Mouse (Mus musculus) hindbrain, embryonic 10.5 days (tissue): ENCODE measurements around the gene Efhd2. TPM values are rescaled to one million over a fixed set of nuclear protein-coding genes. Genes with fewer than 3 reads are reported as not detected.

ENCODE experiments used
- DNase-seq: peaks from one replicate; pipeline ENCODE4 v3.0.0-alpha.2; 2017; ENCODE audit warnings: low spot score
- H3K27ac ChIP-seq: fragments of 300-500 bp; sonication (generic); 2 replicates; pipeline ENCODE4 v1.5.1; 2016; ENCODE audit warnings: mild to moderate bottlenecking, moderate library complexity
- H3K27me3 ChIP-seq: fragments of 300-500 bp; sonication (generic); 2 replicates; pipeline ENCODE4 v1.6.1; 2016; ENCODE audit warnings: mild to moderate bottlenecking; ENCODE audit not compliant: poor library complexity, insufficient read depth, severe bottlenecking
- H3K36me3 ChIP-seq: fragments of 300-500 bp; sonication (generic); 2 replicates; pipeline ENCODE4 v1.6.1; 2016; ENCODE audit warnings: mild to moderate bottlenecking, moderate library complexity
- H3K4me1 ChIP-seq: fragments of 300-500 bp; sonication (generic); replicated peaks from 2 replicates; pipeline ENCODE4 v1.6.1; 2016; ENCODE audit warnings: mild to moderate bottlenecking
- H3K4me3 ChIP-seq: fragments of 300-500 bp; sonication (generic); 2 replicates; pipeline ENCODE4 v1.5.1; 2016; ENCODE audit warnings: mild to moderate bottlenecking, moderate library complexity
- H3K9me3 ChIP-seq: fragments of 300-500 bp; sonication (generic); 2 replicates; pipeline ENCODE4 v1.6.1; 2016; ENCODE audit warnings: mild to moderate bottlenecking, moderate library complexity
- WGBS: fragments of 180-500 bp; shearing (Covaris S2); methylation state at CpG from one replicate; pipeline ENCODE4 v1.1.7; 2016; 5-methylcytosine and 5-hydroxymethylcytosine counted together
- polyA plus RNA-seq: library from polyadenylated mRNA; unstranded; fragments of >200 nt; fragmentation: Nextera tagmentation; extraction: Ambion mirVana; gene quantifications from 2 replicates; pipeline ENCODE4 v1.2.1, GENCODE M21; 2016

The Efhd2 gene
- polyA plus RNA-seq, 1 experiment from 2014 or later, result 61.3 TPM

- WGBS, result 53% methylated on average over 3 of the region's 3 CpGs
- Histone ChIP-seq H3K9me3 (no peaks in the 10 kb centered on the region), H3K27me3 (no peaks in the 10 kb centered on the region), H3K4me1 (peaks cover 74% of the 10 kb centered on the region), H3K4me3 (no peak overlapping the region), H3K36me3 (no peaks in the 10 kb centered on the region), H3K27ac (peak overlapping the region; percentile 90)
- no peak for DNase-seq
Observed at GRCm38 (mm10) chr4:141897838-141898237, 23.1 kb upstream of the Efhd2 start.

- 85% methylated on average over 6 of the region's 6 CpGs for WGBS
- DNase-seq, result no peak
- Histone ChIP-seq H3K36me3 (no peaks in the 10 kb centered on the region), H3K9me3 (no peaks in the 10 kb centered on the region), H3K4me1 (peaks cover 68% of the 10 kb centered on the region), H3K4me3 (no peak overlapping the region), H3K27ac (peak overlapping the region; percentile 90), H3K27me3 (no peaks in the 10 kb centered on the region)
Observed at GRCm38 (mm10) chr4:141897225-141897624, 22.5 kb upstream of the Efhd2 start.

GRCm38 (mm10) chr4:141895772-141896171 lies 21.1 kb upstream of the Efhd2 start:
- H3K9me3 ChIP-seq, result no peaks in the 10 kb centered on the region
- no peak for DNase-seq
- no peaks in the 10 kb centered on the region for H3K36me3 ChIP-seq
- H3K27me3 ChIP-seq, result no peaks in the 10 kb centered on the region
- H3K4me1 ChIP-seq, result peaks cover 54% of the 10 kb centered on the region
- H3K27ac ChIP-seq, result peak overlapping the region; percentile 56; the same call in 1 of the 2 replicates
- no peak overlapping the region for H3K4me3 ChIP-seq
- 85% methylated on average over 12 of the region's 12 CpGs for WGBS

- Histone ChIP-seq H3K9me3 (no peaks in the 10 kb centered on the region), H3K4me3 (no peak overlapping the region), H3K4me1 (peaks cover 29% of the 10 kb centered on the region), H3K27ac (no peak overlapping the region), H3K27me3 (no peaks in the 10 kb centered on the region), H3K36me3 (no peaks in the 10 kb centered on the region)
- no peak for DNase-seq
- 89% methylated on average over 8 of the region's 8 CpGs for WGBS
Observed at GRCm38 (mm10) chr4:141893157-141893784, 18.6 kb upstream of the Efhd2 start.

- Histone ChIP-seq H3K9me3 (no peaks in the 10 kb centered on the region), H3K27me3 (no peaks in the 10 kb centered on the region), H3K4me1 (peaks cover 19% of the 10 kb centered on the region), H3K4me3 (no peak overlapping the region), H3K36me3 (no peaks in the 10 kb centered on the region), H3K27ac (peak overlapping the region; percentile 9; the same call in 1 of the 2 replicates)
- 42% methylated on average over 6 of the region's 6 CpGs for WGBS
- DNase-seq, result no peak
Observed at GRCm38 (mm10) chr4:141886385-141886968, 11.8 kb upstream of the Efhd2 start.

- Histone ChIP-seq H3K4me1 (peaks cover 19% of the 10 kb centered on the region), H3K4me3 (no peak overlapping the region), H3K27me3 (no peaks in the 10 kb centered on the region), H3K27ac (no peak overlapping the region), H3K36me3 (no peaks in the 10 kb centered on the region), H3K9me3 (no peaks in the 10 kb centered on the region)
- DNase-seq, result no peak
- WGBS, result 81% methylated on average over 9 of the region's 9 CpGs
Observed at GRCm38 (mm10) chr4:141885451-141885850, 10.7 kb upstream of the Efhd2 start.

GRCm38 (mm10) chr4:141882858-141883257 lies 8.1 kb upstream of the Efhd2 start:
- 87% methylated on average over 7 of the region's 7 CpGs for WGBS
- H3K9me3 ChIP-seq, result no peaks in the 10 kb centered on the region
- H3K4me3 ChIP-seq, result no peak overlapping the region
- no peaks in the 10 kb centered on the region for H3K27me3 ChIP-seq
- no peak for DNase-seq
- peaks cover 19% of the 10 kb centered on the region for H3K4me1 ChIP-seq
- no peaks in the 10 kb centered on the region for H3K36me3 ChIP-seq
- H3K27ac ChIP-seq, result no peak overlapping the region

- no peak for DNase-seq
- no peak overlapping the region for H3K27ac ChIP-seq
- H3K9me3 ChIP-seq, result no peaks in the 10 kb centered on the region
- no peaks in the 10 kb centered on the region for H3K27me3 ChIP-seq
- H3K4me3 ChIP-seq, result no peak overlapping the region
- H3K36me3 ChIP-seq, result no peaks in the 10 kb centered on the region
- H3K4me1 ChIP-seq, result peaks cover 16% of the 10 kb centered on the region
- 79% methylated on average over 5 of the region's 5 CpGs for WGBS
Observed at GRCm38 (mm10) chr4:141881950-141882349, 7.2 kb upstream of the Efhd2 start.

- Histone ChIP-seq H3K36me3 (no peaks in the 10 kb centered on the region), H3K9me3 (no peaks in the 10 kb centered on the region), H3K4me1 (peaks cover 11% of the 10 kb centered on the region), H3K27me3 (peaks cover 2% of the 10 kb centered on the region; the same call in 1 of the 2 replicates), H3K27ac (no peak overlapping the region), H3K4me3 (no peak overlapping the region)
- 66% methylated on average over 10 of the region's 10 CpGs for WGBS
- DNase-seq, result no peak
Observed at GRCm38 (mm10) chr4:141881289-141881914, 6.7 kb upstream of the Efhd2 start.

- Histone ChIP-seq H3K27ac (no peak overlapping the region), H3K4me1 (peaks cover 14% of the 10 kb centered on the region), H3K27me3 (peaks cover 12% of the 10 kb centered on the region; the same call in 1 of the 2 replicates), H3K36me3 (no peaks in the 10 kb centered on the region), H3K4me3 (no peak overlapping the region), H3K9me3 (no peaks in the 10 kb centered on the region)
- WGBS, result 71% methylated on average over 9 of the region's 9 CpGs
- no peak for DNase-seq
Observed at GRCm38 (mm10) chr4:141879875-141880274, 5.2 kb upstream of the Efhd2 start.

GRCm38 (mm10) chr4:141879074-141879473 lies 4.4 kb upstream of the Efhd2 start:
- WGBS, result 84% methylated on average over 4 of the region's 4 CpGs
- no peak for DNase-seq
- no peaks in the 10 kb centered on the region for H3K36me3 ChIP-seq
- no peak overlapping the region for H3K4me3 ChIP-seq
- no peaks in the 10 kb centered on the region for H3K9me3 ChIP-seq
- H3K27ac ChIP-seq, result no peak overlapping the region
- H3K27me3 ChIP-seq, result peaks cover 12% of the 10 kb centered on the region; the same call in 1 of the 2 replicates
- H3K4me1 ChIP-seq, result peaks cover 22% of the 10 kb centered on the region

GRCm38 (mm10) chr4:141878621-141879020 lies 3.9 kb upstream of the Efhd2 start:
- Histone ChIP-seq H3K27ac (no peak overlapping the region), H3K9me3 (no peaks in the 10 kb centered on the region), H3K4me3 (no peak overlapping the region), H3K4me1 (peaks cover 26% of the 10 kb centered on the region), H3K36me3 (no peaks in the 10 kb centered on the region), H3K27me3 (peaks cover 16% of the 10 kb centered on the region; the same call in 1 of the 2 replicates)
- no peak for DNase-seq
- WGBS, result 80% methylated on average over 7 of the region's 7 CpGs

- WGBS, result 17% methylated on average over 8 of the region's 8 CpGs
- H3K4me1 ChIP-seq, result peaks cover 42% of the 10 kb centered on the region
- H3K36me3 ChIP-seq, result peaks cover 13% of the 10 kb centered on the region; the same call in 1 of the 2 replicates
- DNase-seq, result no peak
- H3K27me3 ChIP-seq, result peaks cover 25% of the 10 kb centered on the region; the same call in 1 of the 2 replicates
- H3K27ac ChIP-seq, result peak overlapping the region; percentile 90
- peak overlapping the region; percentile 78 for H3K4me3 ChIP-seq
- H3K9me3 ChIP-seq, result no peaks in the 10 kb centered on the region
Observed at GRCm38 (mm10) chr4:141875481-141876108, 875 bp upstream of the Efhd2 start.
